Mouse (Mus musculus): ENCODE measurements around the gene Adam1b. TPM values are rescaled to one million over a fixed set of nuclear protein-coding genes. Genes with fewer than 3 reads are reported as not detected.

Adam1b gene
- polyA plus RNA-seq, 1 experiment from 2014 or later, result not detected

GRCm38 (mm10) chr5:121474610-121475009 is 28.6 kb downstream of the Adam1b start:
- 88% methylated on average over 7 of the region's 7 CpGs for WGBS
- no peak overlapping the region for H3K9ac ChIP-seq (replicated peaks; ENCODE audit: low read depth, low read length)
- H3K4me1 ChIP-seq (ENCODE audit: control insufficient read depth, insufficient read depth, low read length), result no peaks in the 10 kb centered on the region
- H3K36me3 ChIP-seq (ENCODE audit: control insufficient read depth, insufficient read depth, low read length), result no peaks in the 10 kb centered on the region
- H3K4me3 ChIP-seq (ENCODE audit: low read depth, low read length), result no peak overlapping the region
- no peak overlapping the region for H3K27ac ChIP-seq (ENCODE audit: low read depth, low read length)
- ATAC-seq (ENCODE audit: low read depth), result no peak
- H3K27me3 ChIP-seq (ENCODE audit: control insufficient read depth, insufficient read depth, low read length), result no peaks in the 10 kb centered on the region
- no peaks in the 10 kb centered on the region for H3K9me3 ChIP-seq (ENCODE audit: control insufficient read depth, low read length)
- no peak overlapping the region for H3K4me2 ChIP-seq (ENCODE audit: low read depth, low read length)

- Histone ChIP-seq H3K4me2 (ENCODE audit: low read depth, low read length) (no peak overlapping the region), H3K9me3 (ENCODE audit: control insufficient read depth, low read length) (no peaks in the 10 kb centered on the region), H3K27me3 (ENCODE audit: control insufficient read depth, insufficient read depth, low read length) (no peaks in the 10 kb centered on the region), H3K27ac (ENCODE audit: low read depth, low read length) (no peak overlapping the region), H3K4me3 (ENCODE audit: low read depth, low read length) (no peak overlapping the region), H3K36me3 (ENCODE audit: control insufficient read depth, insufficient read depth, low read length) (no peaks in the 10 kb centered on the region), H3K4me1 (ENCODE audit: control insufficient read depth, insufficient read depth, low read length) (no peaks in the 10 kb centered on the region), H3K9ac (replicated peaks; ENCODE audit: low read depth, low read length) (no peak overlapping the region)
- WGBS, result 92% methylated on average over 2 of the region's 2 CpGs
- no peak for ATAC-seq (ENCODE audit: low read depth)
Observed at GRCm38 (mm10) chr5:121472411-121472810, 30.8 kb downstream of the Adam1b start.

- WGBS, result 57% methylated on average over 3 of the region's 3 CpGs
- H3K36me3 ChIP-seq (ENCODE audit: control insufficient read depth, insufficient read depth, low read length), result no peaks in the 10 kb centered on the region
- H3K9me3 ChIP-seq (ENCODE audit: control insufficient read depth, low read length), result no peaks in the 10 kb centered on the region
Observed at GRCm38 (mm10) chr5:121469566-121469965, 33.7 kb downstream of the Adam1b start.

GRCm38 (mm10) chr5:121463601-121464250 is 39.5 kb downstream of the Adam1b start:
- Histone ChIP-seq H3K9me3 (ENCODE audit: control insufficient read depth, low read length) (no peaks in the 10 kb centered on the region), H3K27me3 (ENCODE audit: control insufficient read depth, insufficient read depth, low read length) (no peaks in the 10 kb centered on the region), H3K36me3 (ENCODE audit: control insufficient read depth, insufficient read depth, low read length) (no peaks in the 10 kb centered on the region), H3K4me3 (ENCODE audit: low read depth, low read length) (no peak overlapping the region), H3K27ac (ENCODE audit: low read depth, low read length) (no peak overlapping the region), H3K9ac (replicated peaks; ENCODE audit: low read depth, low read length) (no peak overlapping the region), H3K4me2 (ENCODE audit: low read depth, low read length) (no peak overlapping the region), H3K4me1 (ENCODE audit: control insufficient read depth, insufficient read depth, low read length) (no peaks in the 10 kb centered on the region)
- no peak for ATAC-seq (ENCODE audit: low read depth)
- WGBS, result 84% methylated on average over 5 of the region's 5 CpGs

More at GRCm38 (mm10) chr5:121469566-121469965, 33.7 kb downstream of the Adam1b start:
- no peak overlapping the region for H3K4me2 ChIP-seq (ENCODE audit: low read depth, low read length)
- H3K4me1 ChIP-seq (ENCODE audit: control insufficient read depth, insufficient read depth, low read length), result no peaks in the 10 kb centered on the region
- H3K27ac ChIP-seq (ENCODE audit: low read depth, low read length), result no peak overlapping the region
- H3K27me3 ChIP-seq (ENCODE audit: control insufficient read depth, insufficient read depth, low read length), result no peaks in the 10 kb centered on the region
- no peak overlapping the region for H3K4me3 ChIP-seq (ENCODE audit: low read depth, low read length)
- no peak for ATAC-seq (ENCODE audit: low read depth)
- no peak overlapping the region for H3K9ac ChIP-seq (replicated peaks; ENCODE audit: low read depth, low read length)

GRCm38 (mm10) chr5:121462967-121463366 is 40.3 kb downstream of the Adam1b start:
- H3K9ac ChIP-seq (replicated peaks; ENCODE audit: low read depth, low read length), result no peak overlapping the region
- 61% methylated on average over 5 of the region's 5 CpGs for WGBS
- no peak for ATAC-seq (ENCODE audit: low read depth)

GRCm38 (mm10) chr5:121462171-121462502 is 41.1 kb downstream of the Adam1b start:
- Histone ChIP-seq H3K27ac (ENCODE audit: low read depth, low read length) (no peak overlapping the region), H3K9me3 (ENCODE audit: control insufficient read depth, low read length) (no peaks in the 10 kb centered on the region), H3K4me1 (ENCODE audit: control insufficient read depth, insufficient read depth, low read length) (no peaks in the 10 kb centered on the region), H3K27me3 (ENCODE audit: control insufficient read depth, insufficient read depth, low read length) (no peaks in the 10 kb centered on the region), H3K9ac (replicated peaks; ENCODE audit: low read depth, low read length) (no peak overlapping the region), H3K4me3 (ENCODE audit: low read depth, low read length) (no peak overlapping the region), H3K36me3 (ENCODE audit: control insufficient read depth, insufficient read depth, low read length) (no peaks in the 10 kb centered on the region), H3K4me2 (ENCODE audit: low read depth, low read length) (no peak overlapping the region)
- WGBS, result 50% methylated on average over 1 of the region's 1 CpGs
- ATAC-seq (ENCODE audit: low read depth), result no peak

More at GRCm38 (mm10) chr5:121462967-121463366, 40.3 kb downstream of the Adam1b start:
- Histone ChIP-seq H3K36me3 (ENCODE audit: control insufficient read depth, insufficient read depth, low read length) (no peaks in the 10 kb centered on the region), H3K4me2 (ENCODE audit: low read depth, low read length) (no peak overlapping the region), H3K4me1 (ENCODE audit: control insufficient read depth, insufficient read depth, low read length) (no peaks in the 10 kb centered on the region), H3K27me3 (ENCODE audit: control insufficient read depth, insufficient read depth, low read length) (no peaks in the 10 kb centered on the region), H3K9me3 (ENCODE audit: control insufficient read depth, low read length) (no peaks in the 10 kb centered on the region), H3K27ac (ENCODE audit: low read depth, low read length) (no peak overlapping the region), H3K4me3 (ENCODE audit: low read depth, low read length) (no peak overlapping the region)

GRCm38 (mm10) chr5:121461339-121462170 is 41.7 kb downstream of the Adam1b start:
- H3K27ac ChIP-seq (ENCODE audit: low read depth, low read length), result no peak overlapping the region
- no peak overlapping the region for H3K4me3 ChIP-seq (ENCODE audit: low read depth, low read length)
- no peak overlapping the region for H3K4me2 ChIP-seq (ENCODE audit: low read depth, low read length)
- no peaks in the 10 kb centered on the region for H3K4me1 ChIP-seq (ENCODE audit: control insufficient read depth, insufficient read depth, low read length)
- no peaks in the 10 kb centered on the region for H3K27me3 ChIP-seq (ENCODE audit: control insufficient read depth, insufficient read depth, low read length)
- H3K9ac ChIP-seq (replicated peaks; ENCODE audit: low read depth, low read length), result no peak overlapping the region
- 73% methylated on average over 4 of the region's 4 CpGs for WGBS
- no peaks in the 10 kb centered on the region for H3K36me3 ChIP-seq (ENCODE audit: control insufficient read depth, insufficient read depth, low read length)
- H3K9me3 ChIP-seq (ENCODE audit: control insufficient read depth, low read length), result no peaks in the 10 kb centered on the region
- no peak for ATAC-seq (ENCODE audit: low read depth)

- Histone ChIP-seq H3K9me3 (ENCODE audit: control insufficient read depth, low read length) (no peaks in the 10 kb centered on the region), H3K4me3 (ENCODE audit: low read depth, low read length) (no peak overlapping the region), H3K27me3 (ENCODE audit: control insufficient read depth, insufficient read depth, low read length) (peaks cover 4% of the 10 kb centered on the region; the same call in 1 of the 2 replicates), H3K9ac (replicated peaks; ENCODE audit: low read depth, low read length) (no peak overlapping the region), H3K4me1 (ENCODE audit: control insufficient read depth, insufficient read depth, low read length) (peaks cover 8% of the 10 kb centered on the region), H3K27ac (ENCODE audit: low read depth, low read length) (no peak overlapping the region), H3K4me2 (ENCODE audit: low read depth, low read length) (no peak overlapping the region), H3K36me3 (ENCODE audit: control insufficient read depth, insufficient read depth, low read length) (no peaks in the 10 kb centered on the region)
- ATAC-seq (ENCODE audit: low read depth), result no peak
- WGBS, result 70% methylated on average over 9 of the region's 9 CpGs
Observed at GRCm38 (mm10) chr5:121455510-121456265, 47.5 kb downstream of the Adam1b start.

- no peak overlapping the region for H3K9ac ChIP-seq (replicated peaks; ENCODE audit: low read depth, low read length)
- H3K4me1 ChIP-seq (ENCODE audit: control insufficient read depth, insufficient read depth, low read length), result peaks cover 11% of the 10 kb centered on the region
- no peak for ATAC-seq (ENCODE audit: low read depth)
- H3K27ac ChIP-seq (ENCODE audit: low read depth, low read length), result no peak overlapping the region
- H3K27me3 ChIP-seq (ENCODE audit: control insufficient read depth, insufficient read depth, low read length), result peaks cover 4% of the 10 kb centered on the region; the same call in 1 of the 2 replicates
- WGBS, result 80% methylated on average over 3 of the region's 3 CpGs
- H3K4me3 ChIP-seq (ENCODE audit: low read depth, low read length), result no peak overlapping the region
- no peak overlapping the region for H3K4me2 ChIP-seq (ENCODE audit: low read depth, low read length)
- H3K36me3 ChIP-seq (ENCODE audit: control insufficient read depth, insufficient read depth, low read length), result no peaks in the 10 kb centered on the region; the same call in 1 of the 2 replicates
- H3K9me3 ChIP-seq (ENCODE audit: control insufficient read depth, low read length), result no peaks in the 10 kb centered on the region
Observed at GRCm38 (mm10) chr5:121454503-121454782, 48.8 kb downstream of the Adam1b start.
